Mouse (Mus musculus): ENCODE results near the gene Fgf2. TPM values are rescaled to one million over a fixed set of nuclear protein-coding genes. Genes with fewer than 3 reads are reported as not detected.

Fgf2 gene
- polyA plus RNA-seq, 2 experiments = 10.5 to 12.9 TPM

DNA sequence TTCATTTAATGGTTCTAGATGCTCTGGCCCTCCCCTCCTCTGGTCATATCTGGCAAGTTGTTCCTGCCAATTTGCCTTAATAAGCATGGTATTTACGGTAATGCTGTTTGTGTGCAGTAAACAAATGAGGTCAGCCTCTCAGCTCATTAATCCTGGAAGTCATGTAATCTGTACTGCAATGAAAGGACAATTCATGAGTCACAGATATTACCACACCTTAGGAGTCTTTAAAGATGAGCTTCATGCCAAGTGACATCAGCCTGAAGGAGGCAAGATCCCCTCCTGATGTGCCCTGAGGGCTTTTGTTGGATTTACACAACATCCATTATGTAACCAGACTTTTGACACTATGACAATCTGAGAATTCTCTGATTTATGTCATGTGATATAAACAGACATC lies 6.6 kb downstream of the Fgf2 start:
- no peaks in the 10 kb centered on the region for H3K27me3 ChIP-seq (ENCODE audit: control insufficient read depth, insufficient read depth, low read length)
- 54% methylated on average over 1 of the region's 1 CpGs for WGBS
- peaks cover 22% of the 10 kb centered on the region for H3K4me1 ChIP-seq (ENCODE audit: control insufficient read depth, insufficient read depth, low read length)
- H3K9me3 ChIP-seq (ENCODE audit: control insufficient read depth, low read length) = no peaks in the 10 kb centered on the region
- no peak overlapping the region; the same call in 1 of the 2 replicates for H3K4me2 ChIP-seq (replicated peaks; ENCODE audit: low read depth, low read length, severe bottlenecking)
- 0 out of 2 replicates have a peak, but pooled peaks cover 4% of the 10 kb centered on the region for H3K36me3 ChIP-seq (ENCODE audit: control insufficient read depth, insufficient read depth, low read length)
- peak overlapping the region; percentile 74 for H3K27ac ChIP-seq (replicated peaks; ENCODE audit: low read depth, low read length)
- no peak overlapping the region for H3K4me3 ChIP-seq (replicated peaks; ENCODE audit: low read length)
- no peak for DNase-seq (ENCODE audit: low spot score)
- TF ChIP-seq POLR2A (IDR thresholded peaks at IDR 0.05; ENCODE audit: borderline replicate concordance, extremely low read depth, insufficient read depth, insufficient read length) = no peak
- no peak overlapping the region for H3K9ac ChIP-seq (ENCODE audit: low read depth, low read length, severe bottlenecking)
- ATAC-seq (ENCODE audit: low FRiP score, low read depth) = no peak

DNA sequence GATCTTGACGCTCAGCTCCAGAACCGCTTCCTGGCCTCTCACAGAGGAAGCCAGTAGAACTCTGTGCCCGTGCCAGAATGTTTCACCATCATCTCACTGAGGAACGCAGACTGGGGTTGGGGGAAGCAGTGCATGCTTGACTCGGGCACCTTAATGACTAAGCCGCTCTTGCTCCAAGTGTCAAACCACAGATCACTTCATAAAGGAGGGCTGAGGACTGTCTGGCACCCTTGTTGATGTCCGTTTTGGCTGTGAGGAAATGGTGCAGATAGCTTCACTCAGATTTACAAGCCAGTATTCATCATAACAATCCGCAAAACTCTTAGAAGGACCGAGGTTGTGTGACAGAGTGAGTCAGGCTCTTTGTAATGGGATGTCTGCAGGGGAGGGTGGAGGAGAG lies 12.6 kb downstream of the Fgf2 start:
- Histone ChIP-seq H3K9me3 (ENCODE audit: control insufficient read depth, low read length) (no peaks in the 10 kb centered on the region), H3K36me3 (ENCODE audit: control insufficient read depth, insufficient read depth, low read length) (no peaks in the 10 kb centered on the region), H3K4me2 (replicated peaks; ENCODE audit: low read depth, low read length, severe bottlenecking) (no peak overlapping the region), H3K9ac (ENCODE audit: low read depth, low read length, severe bottlenecking) (no peak overlapping the region), H3K27ac (replicated peaks; ENCODE audit: low read depth, low read length) (no peak overlapping the region), H3K4me3 (replicated peaks; ENCODE audit: low read length) (no peak overlapping the region), H3K27me3 (ENCODE audit: control insufficient read depth, insufficient read depth, low read length) (no peaks in the 10 kb centered on the region), H3K4me1 (ENCODE audit: control insufficient read depth, insufficient read depth, low read length) (peaks cover 4% of the 10 kb centered on the region)
- no peak for ATAC-seq (ENCODE audit: low FRiP score, low read depth)
- no peak for DNase-seq (ENCODE audit: low spot score)
- TF ChIP-seq POLR2A (IDR thresholded peaks at IDR 0.05; ENCODE audit: borderline replicate concordance, extremely low read depth, insufficient read depth, insufficient read length) = no peak
- WGBS = 70% methylated on average over 9 of the region's 9 CpGs

DNA sequence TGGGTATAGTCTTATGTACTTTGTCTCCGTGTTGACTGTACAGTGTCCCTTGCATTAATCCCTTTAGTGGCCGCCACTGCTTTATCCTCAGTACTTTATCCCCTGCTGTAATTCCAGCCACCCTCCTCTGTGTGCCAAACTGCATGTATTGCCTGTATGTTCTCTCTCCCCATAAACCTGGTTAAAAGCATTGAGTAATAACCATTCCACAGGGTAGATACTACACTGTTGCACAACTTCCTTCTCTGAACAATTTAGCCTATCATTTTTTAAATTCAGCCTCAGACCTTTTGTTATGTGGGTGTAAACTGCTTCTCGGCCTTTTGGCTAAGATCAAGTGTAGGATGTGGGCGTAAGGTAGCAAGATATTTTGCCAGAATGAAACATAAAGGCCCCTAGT lies 17.0 kb downstream of the Fgf2 start:
- ATAC-seq (ENCODE audit: low FRiP score, low read depth) = no peak
- no peak for DNase-seq (ENCODE audit: low spot score)
- no peaks in the 10 kb centered on the region for H3K9me3 ChIP-seq (ENCODE audit: control insufficient read depth, low read length)
- no peak overlapping the region for H3K27ac ChIP-seq (replicated peaks; ENCODE audit: low read depth, low read length)
- H3K9ac ChIP-seq (ENCODE audit: low read depth, low read length, severe bottlenecking) = no peak overlapping the region
- no peaks in the 10 kb centered on the region for H3K27me3 ChIP-seq (ENCODE audit: control insufficient read depth, insufficient read depth, low read length)
- H3K4me1 ChIP-seq (ENCODE audit: control insufficient read depth, insufficient read depth, low read length) = peaks cover 5% of the 10 kb centered on the region; the same call in 1 of the 2 replicates
- H3K36me3 ChIP-seq (ENCODE audit: control insufficient read depth, insufficient read depth, low read length) = no peaks in the 10 kb centered on the region
- WGBS = 80% methylated on average over 4 of the region's 4 CpGs
- no peak overlapping the region for H3K4me3 ChIP-seq (replicated peaks; ENCODE audit: low read length)
- no peak overlapping the region for H3K4me2 ChIP-seq (replicated peaks; ENCODE audit: low read depth, low read length, severe bottlenecking)
- no peak for TF ChIP-seq POLR2A (IDR thresholded peaks at IDR 0.05; ENCODE audit: borderline replicate concordance, extremely low read depth, insufficient read depth, insufficient read length)

GRCm38 (mm10) chr3:37365976-37366375 lies 17.8 kb downstream of the Fgf2 start:
- Histone ChIP-seq H3K27ac (replicated peaks; ENCODE audit: low read depth, low read length) (no peak overlapping the region), H3K36me3 (ENCODE audit: control insufficient read depth, insufficient read depth, low read length) (no peaks in the 10 kb centered on the region), H3K27me3 (ENCODE audit: control insufficient read depth, insufficient read depth, low read length) (no peaks in the 10 kb centered on the region), H3K9ac (ENCODE audit: low read depth, low read length, severe bottlenecking) (no peak overlapping the region), H3K4me2 (replicated peaks; ENCODE audit: low read depth, low read length, severe bottlenecking) (no peak overlapping the region), H3K9me3 (ENCODE audit: control insufficient read depth, low read length) (no peaks in the 10 kb centered on the region), H3K4me3 (replicated peaks; ENCODE audit: low read length) (no peak overlapping the region), H3K4me1 (ENCODE audit: control insufficient read depth, insufficient read depth, low read length) (peaks cover 5% of the 10 kb centered on the region; the same call in 1 of the 2 replicates)
- ATAC-seq (ENCODE audit: low FRiP score, low read depth) (no peak), DNase-seq (ENCODE audit: low spot score) (no peak)
- WGBS = 48% methylated on average over 3 of the region's 3 CpGs
- TF ChIP-seq POLR2A (IDR thresholded peaks at IDR 0.05; ENCODE audit: borderline replicate concordance, extremely low read depth, insufficient read depth, insufficient read length) = no peak

DNA sequence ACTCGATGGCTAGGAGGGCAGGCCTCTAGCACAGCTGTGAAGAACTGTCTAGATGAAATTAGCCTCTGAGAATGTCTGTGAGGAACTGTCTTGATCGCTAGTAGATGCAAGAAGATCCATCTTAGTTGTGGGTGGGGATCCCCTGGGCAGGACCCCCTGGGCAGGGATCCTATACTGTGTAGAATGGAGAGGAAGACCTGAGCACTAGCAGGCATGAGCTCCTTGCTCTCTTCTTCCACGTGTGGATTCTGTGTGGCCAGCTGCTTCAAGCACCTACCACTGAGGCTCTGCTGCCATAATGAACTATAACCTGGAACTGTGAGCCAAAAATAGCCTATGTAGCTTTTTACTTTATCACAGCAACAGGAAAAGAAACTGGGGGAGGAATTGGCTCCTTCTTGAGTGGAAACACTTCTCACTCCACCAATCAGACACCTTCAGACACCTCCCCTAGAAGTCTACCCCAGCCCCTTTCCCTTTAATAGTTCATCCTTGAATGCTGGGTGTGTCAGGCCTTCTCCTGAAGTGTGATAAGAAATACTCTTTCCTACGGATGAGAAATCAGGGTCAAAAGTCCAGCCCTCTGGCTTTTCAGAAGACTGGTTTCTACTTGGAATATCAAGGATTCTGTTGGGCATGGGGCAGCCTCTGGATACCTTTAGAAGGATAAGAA lies 18.4 kb downstream of the Fgf2 start:
- no peaks in the 10 kb centered on the region for H3K36me3 ChIP-seq (ENCODE audit: control insufficient read depth, insufficient read depth, low read length)
- peaks cover 5% of the 10 kb centered on the region; the same call in 1 of the 2 replicates for H3K4me1 ChIP-seq (ENCODE audit: control insufficient read depth, insufficient read depth, low read length)
- ATAC-seq (ENCODE audit: low FRiP score, low read depth) (no peak), DNase-seq (ENCODE audit: low spot score) (no peak)
- H3K4me2 ChIP-seq (replicated peaks; ENCODE audit: low read depth, low read length, severe bottlenecking) = no peak overlapping the region
- 63% methylated on average over 4 of the region's 4 CpGs for WGBS
- H3K27me3 ChIP-seq (ENCODE audit: control insufficient read depth, insufficient read depth, low read length) = no peaks in the 10 kb centered on the region
- no peak overlapping the region for H3K4me3 ChIP-seq (replicated peaks; ENCODE audit: low read length)
- no peak for TF ChIP-seq POLR2A (IDR thresholded peaks at IDR 0.05; ENCODE audit: borderline replicate concordance, extremely low read depth, insufficient read depth, insufficient read length)
- H3K27ac ChIP-seq (replicated peaks; ENCODE audit: low read depth, low read length) = no peak overlapping the region
- H3K9me3 ChIP-seq (ENCODE audit: control insufficient read depth, low read length) = no peaks in the 10 kb centered on the region
- no peak overlapping the region for H3K9ac ChIP-seq (ENCODE audit: low read depth, low read length, severe bottlenecking)
